Mouse (Mus musculus): ENCODE data around the gene Fgd6.

Fgd6 gene

DNA sequence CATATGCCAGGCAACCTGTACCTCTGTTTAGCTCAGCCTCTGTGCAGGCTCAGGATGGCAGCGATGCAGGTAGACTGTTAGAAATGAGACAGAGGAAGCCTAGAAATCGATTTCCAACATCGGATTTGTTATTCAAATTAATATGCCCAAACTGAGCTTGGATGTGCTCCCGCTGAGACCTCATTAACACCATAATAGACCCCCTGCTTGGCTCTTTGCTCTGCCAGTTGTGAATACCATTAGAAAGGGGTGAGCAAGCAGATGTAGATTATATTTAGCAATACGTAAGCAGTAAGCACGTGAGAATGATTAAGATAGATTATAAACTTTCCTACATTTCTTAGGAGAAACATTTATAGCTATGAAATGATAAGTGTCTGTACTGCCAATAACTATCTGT, 136.9 kb downstream of the Fgd6 start:
- no peak for DNase-seq (ENCODE audit: extremely low spot score, low spot score)

DNA sequence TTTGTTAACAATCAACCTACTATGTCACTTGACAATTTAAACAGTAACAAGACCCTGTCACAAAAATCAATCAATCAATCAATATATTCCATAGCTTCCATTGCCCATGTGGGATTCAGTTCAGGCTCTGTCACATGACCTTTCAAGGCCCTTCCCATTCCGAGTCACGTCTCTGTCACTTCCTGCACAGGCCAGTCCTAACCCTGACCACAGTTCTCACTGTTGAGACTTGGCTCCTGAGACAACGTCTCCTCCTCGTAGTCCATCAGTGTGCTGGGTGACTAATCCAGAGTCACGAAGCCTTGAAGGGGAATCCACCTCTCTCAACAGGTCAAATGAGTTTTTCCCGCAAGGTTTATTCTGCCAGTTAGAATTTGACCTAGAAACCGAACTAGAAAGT, 138.9 kb downstream of the Fgd6 start:
- no peak for DNase-seq (ENCODE audit: extremely low spot score, low spot score)

DNA sequence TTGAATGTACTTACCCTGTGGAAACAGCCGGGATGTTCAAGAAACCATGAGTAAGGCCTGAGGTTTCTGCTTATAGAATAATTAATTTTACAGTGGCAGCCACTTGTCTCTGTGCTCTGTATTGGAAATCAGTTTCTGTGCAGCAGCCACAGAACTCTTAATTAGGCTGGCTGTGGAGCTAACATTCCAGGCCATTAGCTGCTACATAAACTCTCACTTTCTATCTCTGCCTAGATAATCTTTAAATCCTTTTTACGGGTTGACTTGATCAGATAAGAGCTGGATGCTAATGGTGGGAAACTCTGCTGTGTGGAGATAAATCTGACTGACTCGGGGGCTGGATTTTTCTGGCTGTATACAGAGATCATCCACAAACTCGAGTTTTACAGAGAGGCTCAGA, 147.4 kb downstream of the Fgd6 start:
- no peak for DNase-seq (ENCODE audit: extremely low spot score, low spot score)

All from neural tube, embryonic 10.5 days (tissue).